Mouse (Mus musculus) bone marrow, adult 2 months (tissue): ENCODE results near the gene Ccl7.

Experiments used
- CTCF ChIP-seq: fragments of 200-500 bp; IDR thresholded peaks from 2 replicates; pipeline ENCODE4 v1.5.1; 2011; ENCODE audit warnings: low read length, control low read depth; ENCODE audit not compliant: control insufficient read depth, insufficient read depth
- POLR2A ChIP-seq: fragments of 200-500 bp; IDR thresholded peaks from 2 replicates; pipeline ENCODE4 v1.6.1; 2011; ENCODE audit warnings: low read depth, mild to moderate bottlenecking, control low read depth, low read length, borderline replicate concordance; ENCODE audit not compliant: control insufficient read depth

GRCm38 (mm10) chr11:82078136-82078730 is 32.7 kb downstream of the Ccl7 start:
- TF ChIP-seq CTCF (no peak), POLR2A (no peak)
